Mouse (Mus musculus) liver, adult 2 months (tissue): ENCODE results near the gene Lgmn.

ENCODE experiments used
- CTCF ChIP-seq: fragments of 200-500 bp; IDR thresholded peaks from 2 replicates; pipeline ENCODE4 v1.5.1; 2011; ENCODE audit warnings: low read depth, low read length, control low read depth
- POLR2A ChIP-seq: fragments of 200-500 bp; IDR thresholded peaks from 2 replicates; pipeline ENCODE4 v1.6.1; 2011; ENCODE audit warnings: low read length, control low read depth; ENCODE audit not compliant: insufficient read depth; ENCODE audit errors: extremely low read depth

- TF ChIP-seq POLR2A (peak; percentile 71; the same call in 1 of the 2 replicates), CTCF (no peak)
These were observed 29.5 kb upstream of the Lgmn start, which contains the start of gene Golga5 for GRCm38 (mm10) chr12:102468894-102469764.
